Mouse (Mus musculus): ENCODE data around the gene Rps6kb2. TPM values are rescaled to one million over a fixed set of nuclear protein-coding genes. Genes with fewer than 3 reads are reported as not detected.

Rps6kb2 gene
- polyA plus RNA-seq (2016; fragmentation: Nextera tagmentation; extraction: Ambion mirVana), result 64.8 and 68.2 TPM in 2 replicates

- WGBS, result 6% methylated on average over 42 of the region's 42 CpGs
- ATAC-seq (ENCODE audit: low FRiP score), result peak; percentile 90
- peak within 1 kb of the TSS; percentile 85 for H3K4me2 ChIP-seq (replicated peaks)
- no peaks in the 10 kb centered on the region for H3K27me3 ChIP-seq
- peak within 1 kb of the TSS; percentile 79 for H3K27ac ChIP-seq
- peak within 1 kb of the TSS; percentile 59 for H3K4me3 ChIP-seq
- H3K4me1 ChIP-seq, result peaks cover 10% of the 10 kb centered on the region
- peak within 1 kb of the TSS; percentile 83 for H3K9ac ChIP-seq
- H3K9me3 ChIP-seq (replicated peaks), result no peaks in the 10 kb centered on the region
- H3K36me3 ChIP-seq, result peaks cover 35% of the 10 kb centered on the region
These were observed at the start of gene Rps6kb2 for GRCm38 (mm10) chr19:4162646-4163542. Gene Rps6kb2 (minus strand): TSS chr19:4163354.

- Histone ChIP-seq H3K27ac (no peak overlapping the region), H3K36me3 (no peaks in the 10 kb centered on the region), H3K4me2 (replicated peaks) (no peak overlapping the region), H3K27me3 (peaks cover 68% of the 10 kb centered on the region), H3K4me1 (peaks cover 42% of the 10 kb centered on the region), H3K9ac (peak overlapping the region; percentile 13; the same call in 1 of the 2 replicates), H3K9me3 (replicated peaks) (no peaks in the 10 kb centered on the region), H3K4me3 (no peak overlapping the region)
- ATAC-seq (ENCODE audit: low FRiP score), result no peak
- 16% methylated on average over 4 of the region's 4 CpGs for WGBS
These were observed 48.9 kb upstream of the Rps6kb2 start for GRCm38 (mm10) chr19:4211891-4212588.

- no peak overlapping the region for H3K27ac ChIP-seq
- 71% methylated on average over 5 of the region's 5 CpGs for WGBS
- no peaks in the 10 kb centered on the region for H3K36me3 ChIP-seq
- H3K9ac ChIP-seq, result 0 out of 2 replicates have a peak overlapping the region, but pooled peaks have one; percentile 13
- H3K27me3 ChIP-seq, result peaks cover 49% of the 10 kb centered on the region
- H3K9me3 ChIP-seq (replicated peaks), result no peaks in the 10 kb centered on the region
- H3K4me1 ChIP-seq, result peaks cover 14% of the 10 kb centered on the region
- no peak overlapping the region for H3K4me2 ChIP-seq (replicated peaks)
- no peak for ATAC-seq (ENCODE audit: low FRiP score)
- H3K4me3 ChIP-seq, result no peak overlapping the region
These were observed 45.4 kb upstream of the Rps6kb2 start for GRCm38 (mm10) chr19:4208563-4208962.

- peak; percentile 39; the same call in 1 of the 2 replicates for ATAC-seq (ENCODE audit: low FRiP score)
- Histone ChIP-seq H3K4me3 (no peak overlapping the region), H3K9me3 (replicated peaks) (no peaks in the 10 kb centered on the region), H3K27me3 (peaks cover 37% of the 10 kb centered on the region), H3K4me2 (replicated peaks) (no peak overlapping the region), H3K27ac (no peak overlapping the region), H3K36me3 (no peaks in the 10 kb centered on the region), H3K4me1 (peaks cover 8% of the 10 kb centered on the region), H3K9ac (no peak overlapping the region)
- 2% methylated on average over 2 of the region's 2 CpGs for WGBS
These were observed 43.8 kb upstream of the Rps6kb2 start for GRCm38 (mm10) chr19:4206971-4207370.

GRCm38 (mm10) chr19:4204889-4205288 is 41.7 kb upstream of the Rps6kb2 start:
- 72% methylated on average over 3 of the region's 4 CpGs for WGBS
- peaks cover 24% of the 10 kb centered on the region for H3K27me3 ChIP-seq
- no peak for ATAC-seq (ENCODE audit: low FRiP score)

GRCm38 (mm10) chr19:4203604-4204326 is 40.6 kb upstream of the Rps6kb2 start:
- no peak overlapping the region; the same call in 1 of the 2 replicates for H3K9ac ChIP-seq
- 65% methylated on average over 13 of the region's 13 CpGs for WGBS
- no peak overlapping the region for H3K27ac ChIP-seq
- H3K36me3 ChIP-seq, result peaks cover 5% of the 10 kb centered on the region; the same call in 1 of the 2 replicates
- no peak overlapping the region for H3K4me3 ChIP-seq
- H3K4me1 ChIP-seq, result peaks cover 24% of the 10 kb centered on the region
- no peaks in the 10 kb centered on the region for H3K9me3 ChIP-seq (replicated peaks)
- H3K27me3 ChIP-seq, result peaks cover 20% of the 10 kb centered on the region
- H3K4me2 ChIP-seq (replicated peaks), result no peak overlapping the region
- no peak for ATAC-seq (ENCODE audit: low FRiP score)

More at GRCm38 (mm10) chr19:4204889-4205288, 41.7 kb upstream of the Rps6kb2 start:
- Histone ChIP-seq H3K9ac (no peak overlapping the region), H3K4me1 (peaks cover 24% of the 10 kb centered on the region), H3K4me2 (replicated peaks) (no peak overlapping the region), H3K4me3 (no peak overlapping the region), H3K27ac (no peak overlapping the region), H3K9me3 (replicated peaks) (no peaks in the 10 kb centered on the region), H3K36me3 (no peaks in the 10 kb centered on the region)

GRCm38 (mm10) chr19:4203148-4203547 is 40.0 kb upstream of the Rps6kb2 start:
- peaks cover 24% of the 10 kb centered on the region for H3K4me1 ChIP-seq
- no peaks in the 10 kb centered on the region for H3K9me3 ChIP-seq (replicated peaks)
- no peak overlapping the region for H3K4me2 ChIP-seq (replicated peaks)
- H3K4me3 ChIP-seq, result no peak overlapping the region
- ATAC-seq (ENCODE audit: low FRiP score), result no peak
- no peak overlapping the region for H3K27ac ChIP-seq
- peaks cover 7% of the 10 kb centered on the region for H3K36me3 ChIP-seq
- WGBS, result 68% methylated on average over 3 of the region's 3 CpGs
- peaks cover 20% of the 10 kb centered on the region for H3K27me3 ChIP-seq
- no peak overlapping the region for H3K9ac ChIP-seq

GRCm38 (mm10) chr19:4202149-4202548 is 39.0 kb upstream of the Rps6kb2 start:
- H3K9me3 ChIP-seq (replicated peaks), result no peaks in the 10 kb centered on the region
- H3K9ac ChIP-seq, result peak overlapping the region; percentile 80
- WGBS, result 31% methylated on average over 7 of the region's 7 CpGs
- H3K4me1 ChIP-seq, result peaks cover 24% of the 10 kb centered on the region
- ATAC-seq (ENCODE audit: low FRiP score), result peak; percentile 36; the same call in 1 of the 2 replicates
- H3K27me3 ChIP-seq, result peaks cover 20% of the 10 kb centered on the region
- H3K36me3 ChIP-seq, result peaks cover 17% of the 10 kb centered on the region
- H3K4me3 ChIP-seq, result peak overlapping the region; percentile 53
- H3K4me2 ChIP-seq (replicated peaks), result peak overlapping the region; percentile 94
- no peak overlapping the region for H3K27ac ChIP-seq

- Histone ChIP-seq H3K9ac (peak within 1 kb of the TSS; percentile 80), H3K9me3 (replicated peaks) (no peaks in the 10 kb centered on the region), H3K4me1 (peaks cover 31% of the 10 kb centered on the region), H3K27me3 (peaks cover 19% of the 10 kb centered on the region), H3K4me3 (peak within 1 kb of the TSS; percentile 53), H3K27ac (peak within 1 kb of the TSS; percentile 41; the same call in 1 of the 2 replicates), H3K36me3 (peaks cover 25% of the 10 kb centered on the region), H3K4me2 (replicated peaks) (peak within 1 kb of the TSS; percentile 94)
- ATAC-seq (ENCODE audit: low FRiP score), result peak; percentile 85
- under 1% methylated on average over 34 of the region's 34 CpGs for WGBS
These were observed 38.2 kb upstream of the Rps6kb2 start, which contains the start of gene Rad9a for GRCm38 (mm10) chr19:4201291-4201909. Gene Rad9a (minus strand): TSS chr19:4201662.

GRCm38 (mm10) chr19:4197180-4197579 is 34.0 kb upstream of the Rps6kb2 start:
- no peaks in the 10 kb centered on the region for H3K9me3 ChIP-seq (replicated peaks)
- 77% methylated on average over 3 of the region's 3 CpGs for WGBS
- ATAC-seq (ENCODE audit: low FRiP score), result no peak
- H3K4me3 ChIP-seq, result no peak overlapping the region
- H3K4me1 ChIP-seq, result peaks cover 43% of the 10 kb centered on the region
- H3K27me3 ChIP-seq, result 0 out of 2 replicates have a peak, but pooled peaks cover 2% of the 10 kb centered on the region
- H3K9ac ChIP-seq, result 0 out of 2 replicates have a peak overlapping the region, but pooled peaks have one; percentile 18
- H3K27ac ChIP-seq, result no peak overlapping the region
- H3K36me3 ChIP-seq, result peaks cover 55% of the 10 kb centered on the region
- no peak overlapping the region for H3K4me2 ChIP-seq (replicated peaks)

GRCm38 (mm10) chr19:4196548-4196947 is 33.4 kb upstream of the Rps6kb2 start:
- ATAC-seq (ENCODE audit: low FRiP score), result no peak
- peaks cover 38% of the 10 kb centered on the region for H3K4me1 ChIP-seq
- no peak overlapping the region for H3K4me2 ChIP-seq (replicated peaks)
- WGBS, result 58% methylated on average over 5 of the region's 5 CpGs
- H3K4me3 ChIP-seq, result no peak overlapping the region
- no peak overlapping the region for H3K27ac ChIP-seq
- no peaks in the 10 kb centered on the region for H3K9me3 ChIP-seq (replicated peaks)
- H3K9ac ChIP-seq, result 0 out of 2 replicates have a peak overlapping the region, but pooled peaks have one; percentile 18
- H3K27me3 ChIP-seq, result no peaks in the 10 kb centered on the region
- peaks cover 55% of the 10 kb centered on the region for H3K36me3 ChIP-seq

Measured in hindbrain, embryonic 12.5 days (tissue).